Mouse (Mus musculus): Measurements from ENCODE around the gene Exoc3. TPM values are rescaled to one million over a fixed set of nuclear protein-coding genes. Genes with fewer than 3 reads are reported as not detected.

Exoc3 gene
- polyA plus RNA-seq, 1 experiment from 2014 or later: 69.2 TPM

DNA sequence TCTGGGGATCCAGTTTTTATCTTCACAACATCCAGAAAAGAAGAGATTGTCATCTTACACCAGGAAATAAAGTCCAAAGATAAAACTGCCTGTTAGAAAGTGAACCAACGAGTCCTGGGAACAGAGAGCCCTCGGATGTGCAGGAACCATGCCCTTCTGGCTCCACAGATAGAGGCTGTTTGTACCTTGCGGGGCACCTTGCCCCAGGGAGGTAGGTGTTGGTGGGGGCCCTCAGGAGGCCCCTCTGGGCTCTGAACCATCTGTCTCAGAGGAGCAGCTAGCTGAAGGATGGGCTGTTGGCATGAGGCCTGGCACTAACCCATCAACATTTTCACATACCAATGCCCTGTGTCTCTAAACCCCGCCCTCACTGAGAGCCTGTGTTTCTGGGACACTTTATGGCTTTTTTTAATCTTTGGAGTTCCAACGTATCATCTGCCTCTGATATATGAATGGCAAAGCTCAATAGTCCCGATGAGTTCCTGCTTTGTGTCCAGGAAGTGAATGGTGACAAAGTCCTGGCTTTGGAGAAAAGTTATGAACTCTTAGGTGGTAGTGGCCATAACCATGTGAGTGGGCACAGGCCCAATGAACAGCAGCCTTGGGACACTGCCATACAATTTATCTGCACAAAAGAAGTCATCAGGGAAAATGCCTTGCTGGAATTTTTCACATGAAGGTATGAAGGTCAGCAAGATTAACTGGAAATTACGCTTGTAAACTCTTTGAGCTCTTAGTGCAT, 69.5 kb downstream of the Exoc3 start:
- no peak overlapping the region for H3K4me3 ChIP-seq (replicated peaks)
- no peak overlapping the region for H3K4me2 ChIP-seq (replicated peaks)
- ATAC-seq (ENCODE audit: insufficient number of reproducible peaks, low FRiP score, low TSS enrichment, low read depth): no peak
- H3K27me3 ChIP-seq: no peaks in the 10 kb centered on the region
- no peaks in the 10 kb centered on the region for H3K4me1 ChIP-seq
- H3K9ac ChIP-seq: no peak overlapping the region
- no peak overlapping the region for H3K27ac ChIP-seq (replicated peaks)
- H3K9me3 ChIP-seq (replicated peaks): no peaks in the 10 kb centered on the region
- H3K36me3 ChIP-seq: no peaks in the 10 kb centered on the region
- WGBS: 75% methylated on average over 7 of the region's 7 CpGs

DNA sequence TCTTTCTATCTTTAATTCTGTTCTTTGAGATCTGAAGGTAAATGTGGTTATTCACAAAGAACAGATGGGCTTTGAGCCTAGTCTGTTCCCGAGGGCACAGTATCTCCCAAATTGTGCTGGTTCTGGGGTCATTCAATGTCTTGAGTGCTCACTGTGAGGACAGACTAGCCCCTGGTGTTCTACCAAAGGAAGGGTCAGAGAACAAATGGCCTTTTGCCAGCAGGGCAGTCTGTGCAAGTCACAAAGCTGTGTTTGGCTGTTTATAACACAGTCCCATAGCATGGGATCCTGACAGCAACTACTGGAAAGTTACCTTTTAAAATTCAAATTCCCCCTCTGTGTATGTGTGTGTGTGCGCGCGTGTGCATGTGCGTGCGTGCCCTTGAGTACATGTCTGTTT, 78.6 kb downstream of the Exoc3 start:
- no peaks in the 10 kb centered on the region for H3K4me1 ChIP-seq
- H3K27ac ChIP-seq (replicated peaks): no peak overlapping the region
- no peaks in the 10 kb centered on the region for H3K36me3 ChIP-seq
- H3K9ac ChIP-seq: no peak overlapping the region
- H3K4me2 ChIP-seq (replicated peaks): no peak overlapping the region
- 88% methylated on average over 6 of the region's 6 CpGs for WGBS
- H3K4me3 ChIP-seq (replicated peaks): no peak overlapping the region
- no peaks in the 10 kb centered on the region; the same call in 1 of the 2 replicates for H3K27me3 ChIP-seq
- H3K9me3 ChIP-seq (replicated peaks): no peaks in the 10 kb centered on the region
- no peak for ATAC-seq (ENCODE audit: insufficient number of reproducible peaks, low FRiP score, low TSS enrichment, low read depth)

DNA sequence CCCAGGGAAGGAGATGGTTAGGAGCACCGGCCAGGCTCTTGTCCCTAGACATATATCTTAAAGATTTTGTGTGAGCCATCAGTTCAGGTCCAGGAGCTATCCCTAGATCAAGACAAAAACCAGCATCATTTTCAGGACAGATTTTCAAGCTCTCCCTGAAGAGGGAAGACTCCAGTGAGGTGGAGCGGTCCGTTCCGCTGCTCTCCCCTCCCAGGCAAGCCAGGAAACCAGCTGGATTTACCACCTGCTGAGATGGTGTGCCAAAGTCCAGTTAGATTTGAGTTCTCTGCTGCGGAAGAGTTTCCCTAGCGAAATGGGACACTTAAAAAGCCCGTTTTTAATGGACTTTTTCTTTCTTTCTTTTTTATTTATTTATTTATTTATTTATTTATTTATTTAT, 81.0 kb downstream of the Exoc3 start:
- peaks cover 22% of the 10 kb centered on the region for H3K27me3 ChIP-seq
- H3K4me3 ChIP-seq (replicated peaks): no peak overlapping the region
- no peak for ATAC-seq (ENCODE audit: insufficient number of reproducible peaks, low FRiP score, low TSS enrichment, low read depth)
- H3K9me3 ChIP-seq (replicated peaks): no peaks in the 10 kb centered on the region
- no peak overlapping the region for H3K9ac ChIP-seq
- H3K4me2 ChIP-seq (replicated peaks): no peak overlapping the region
- H3K4me1 ChIP-seq: no peaks in the 10 kb centered on the region
- 72% methylated on average over 7 of the region's 7 CpGs for WGBS
- no peaks in the 10 kb centered on the region for H3K36me3 ChIP-seq
- H3K27ac ChIP-seq (replicated peaks): no peak overlapping the region

DNA sequence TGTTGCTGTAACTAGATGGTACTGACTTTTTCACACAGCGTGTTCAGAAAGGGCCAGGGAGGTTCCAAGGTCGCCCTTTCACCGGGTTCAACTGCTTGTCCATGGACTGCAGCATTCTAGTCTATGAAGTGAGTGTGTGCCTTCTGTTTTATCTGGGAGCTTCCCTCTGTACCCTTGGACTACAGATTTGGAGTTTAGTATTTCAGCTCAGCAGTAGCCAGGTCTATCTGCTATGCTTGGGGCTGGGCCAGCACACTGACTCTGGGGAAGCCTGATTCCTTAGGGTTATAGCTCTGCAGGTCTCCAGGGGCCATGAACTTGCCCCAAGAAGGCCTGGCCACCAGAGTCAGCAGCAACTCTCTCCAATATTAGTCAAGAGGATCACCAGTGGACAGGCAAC, 85.9 kb downstream of the Exoc3 start:
- Histone ChIP-seq H3K27me3 (peaks cover 60% of the 10 kb centered on the region), H3K36me3 (no peaks in the 10 kb centered on the region), H3K4me3 (replicated peaks) (no peak overlapping the region), H3K9ac (no peak overlapping the region), H3K4me1 (peaks cover 8% of the 10 kb centered on the region), H3K4me2 (replicated peaks) (no peak overlapping the region), H3K27ac (replicated peaks) (no peak overlapping the region), H3K9me3 (replicated peaks) (no peaks in the 10 kb centered on the region)
- 73% methylated on average over 3 of the region's 3 CpGs for WGBS
- ATAC-seq (ENCODE audit: insufficient number of reproducible peaks, low FRiP score, low TSS enrichment, low read depth): no peak

DNA sequence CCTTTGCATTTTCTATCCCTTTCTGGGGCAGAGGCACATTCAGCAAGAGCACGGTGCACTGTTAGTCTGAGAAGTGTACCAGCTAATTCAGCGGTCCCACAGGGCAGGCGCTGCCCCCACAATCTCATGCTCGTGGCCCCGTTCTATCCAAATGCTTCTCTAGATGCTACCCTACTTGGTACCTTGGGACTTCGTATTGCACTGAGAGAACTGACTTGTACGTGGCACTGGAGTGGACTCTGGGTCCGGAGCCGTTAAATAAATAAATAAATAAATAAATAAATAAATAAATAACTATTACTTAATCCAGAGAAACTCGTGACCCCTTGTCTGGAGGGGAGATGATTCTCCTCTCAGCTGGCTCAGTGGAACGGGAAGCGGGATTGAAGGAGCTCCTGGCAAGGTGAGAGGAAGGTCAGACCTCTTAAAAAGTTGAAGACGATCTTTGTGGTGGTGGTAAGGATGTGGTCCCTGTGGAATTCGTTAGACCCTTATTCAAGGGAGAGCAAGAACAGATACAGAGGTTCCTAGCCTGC, 86.7 kb downstream of the Exoc3 start:
- Histone ChIP-seq H3K4me3 (replicated peaks) (no peak overlapping the region), H3K36me3 (no peaks in the 10 kb centered on the region), H3K27me3 (peaks cover 60% of the 10 kb centered on the region), H3K4me2 (replicated peaks) (no peak overlapping the region), H3K4me1 (peaks cover 8% of the 10 kb centered on the region), H3K27ac (replicated peaks) (no peak overlapping the region), H3K9ac (no peak overlapping the region), H3K9me3 (replicated peaks) (no peaks in the 10 kb centered on the region)
- WGBS: 30% methylated on average over 14 of the region's 14 CpGs
- ATAC-seq (ENCODE audit: insufficient number of reproducible peaks, low FRiP score, low TSS enrichment, low read depth): no peak

DNA sequence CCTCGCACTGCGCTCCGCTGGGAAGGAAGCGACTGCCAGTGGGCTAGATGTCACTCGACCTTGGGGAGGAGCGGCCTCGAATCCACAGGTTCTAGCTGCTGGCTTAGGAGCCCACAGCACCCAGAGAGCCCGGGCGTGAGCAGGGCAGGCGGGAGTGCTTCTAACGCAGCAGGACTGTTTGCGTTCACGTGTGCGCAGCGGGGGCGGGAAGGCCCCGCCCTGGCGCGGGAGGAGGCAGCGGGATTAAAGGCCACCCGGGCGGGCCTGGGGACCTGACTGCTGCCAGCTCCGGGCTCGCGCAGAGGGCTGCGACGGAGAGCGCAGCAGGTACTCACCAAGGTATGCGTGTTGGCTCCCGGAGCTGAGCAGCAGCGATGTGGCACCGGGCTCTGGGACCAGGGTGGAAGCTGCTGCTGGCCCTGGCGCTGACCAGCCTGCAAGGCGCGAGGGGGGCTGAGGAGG, 87.4 kb downstream of the Exoc3 start, which contains the start of gene Slc9a3:
Gene Slc9a3, plus strand, starts transcription at position 317 of the 462 bp plus-strand sequence.
- Histone ChIP-seq H3K4me3 (replicated peaks) (peak within 1 kb of the TSS; percentile 37), H3K4me1 (peaks cover 8% of the 10 kb centered on the region), H3K27ac (replicated peaks) (no peak within 1 kb of the TSS), H3K9me3 (replicated peaks) (no peaks in the 10 kb centered on the region), H3K9ac (no peak within 1 kb of the TSS), H3K27me3 (peaks cover 60% of the 10 kb centered on the region), H3K4me2 (replicated peaks) (peak within 1 kb of the TSS; percentile 71), H3K36me3 (no peaks in the 10 kb centered on the region)
- no peak for ATAC-seq (ENCODE audit: insufficient number of reproducible peaks, low FRiP score, low TSS enrichment, low read depth)
- 0% methylated on average over 35 of the region's 35 CpGs for WGBS

Other genes with a start within 250 kb of the Exoc3 start
- not detected in 2 replicates for gene Zdhhc11, start 244.9 kb downstream of the Exoc3 start, polyA plus RNA-seq (2015; fragmentation: Nextera tagmentation; extraction: Ambion mirVana)
- gene Tppp, start 199.3 kb downstream of the Exoc3 start, polyA plus RNA-seq (2015; fragmentation: Nextera tagmentation; extraction: Ambion mirVana): 1.6 and 2.0 TPM in 2 replicates
- gene Cep72, start 146.4 kb downstream of the Exoc3 start, polyA plus RNA-seq (2015; fragmentation: Nextera tagmentation; extraction: Ambion mirVana): 9.7 and 11.3 TPM in 2 replicates
- 0.12 TPM in 2 replicates for gene Slc9a3, start 87.3 kb downstream of the Exoc3 start, polyA plus RNA-seq (2015; fragmentation: Nextera tagmentation; extraction: Ambion mirVana)
- gene Ahrr, start 83.6 kb upstream of the Exoc3 start, polyA plus RNA-seq (2015; fragmentation: Nextera tagmentation; extraction: Ambion mirVana): 2.2 and 3.4 TPM in 2 replicates
- gene Pdcd6, start 108.8 kb upstream of the Exoc3 start, polyA plus RNA-seq (2015; fragmentation: Nextera tagmentation; extraction: Ambion mirVana): 154 and 159 TPM in 2 replicates
- 221 and 224 TPM in 2 replicates for gene Sdha, start 141.5 kb upstream of the Exoc3 start, polyA plus RNA-seq (2015; fragmentation: Nextera tagmentation; extraction: Ambion mirVana)
- gene Ccdc127, start 141.6 kb upstream of the Exoc3 start, polyA plus RNA-seq (2015; fragmentation: Nextera tagmentation; extraction: Ambion mirVana): 59.9 and 63.7 TPM in 2 replicates
- gene Lrrc14b, start 155.3 kb upstream of the Exoc3 start, polyA plus RNA-seq (2015; fragmentation: Nextera tagmentation; extraction: Ambion mirVana): not detected in 2 replicates
- gene Zfp72, start 182.1 kb upstream of the Exoc3 start, polyA plus RNA-seq (2015; fragmentation: Nextera tagmentation; extraction: Ambion mirVana): 5.8 and 6.2 TPM in 2 replicates
- 68.7 and 177 TPM in 2 replicates for gene Ftl1-ps1, start 191.0 kb upstream of the Exoc3 start, polyA plus RNA-seq (2015; fragmentation: Nextera tagmentation; extraction: Ambion mirVana)

Data from embryonic facial prominence, embryonic 15.5 days (tissue).